Mouse (Mus musculus) small intestine, adult 2 months (tissue): ENCODE measurements around the gene Slc34a1.

ENCODE experiments used
- CTCF ChIP-seq: fragments of 200-500 bp; IDR thresholded peaks from 2 replicates; pipeline ENCODE4 v1.5.1; 2012; ENCODE audit warnings: low read depth, mild to moderate bottlenecking, control low read depth, inconsistent platforms, low read length, moderate library complexity, mixed read lengths; ENCODE audit not compliant: insufficient replicate concordance, insufficient read length; ENCODE audit errors: extremely low read depth
- POLR2A ChIP-seq: fragments of 200-500 bp; IDR thresholded peaks from 2 replicates; pipeline ENCODE4 v1.6.1; 2012; ENCODE audit warnings: low read depth, mild to moderate bottlenecking, control low read depth, inconsistent platforms, low read length, moderate library complexity

- TF ChIP-seq POLR2A (no peak), CTCF (no peak)
These were observed 16.2 kb upstream of the Slc34a1 start for GRCm38 (mm10) chr13:55381790-55382189.
